Mouse (Mus musculus) liver, postnatal 0 days (tissue): ENCODE measurements around the gene Tmem183a. TPM values are rescaled to one million over a fixed set of nuclear protein-coding genes. Genes with fewer than 3 reads are reported as not detected.
A peak's percentile ranks its signal among the peaks of the same experiment; 100 is the strongest.

Source experiments
- ATAC-seq: fragments of 200-750 bp; cut with Nextera tagmentation; 2 replicates; pipeline ENCODE4 v1.8.0; 2017; ENCODE audit warnings: mild to moderate bottlenecking, moderate library complexity
- DNase-seq: peaks from one replicate; pipeline ENCODE4 v3.0.0-alpha.2; 2016
- H3K27ac ChIP-seq: fragments of 300-500 bp; sonication (generic); 2 replicates; pipeline ENCODE4 v1.5.1; 2014; ENCODE audit warnings: antibody characterized with exemption, moderate library complexity, mild to moderate bottlenecking, low read depth
- H3K27me3 ChIP-seq: fragments of 300-500 bp; sonication (generic); 2 replicates; pipeline ENCODE4 v1.6.1; 2014; ENCODE audit warnings: low read length, control low read depth, mixed read lengths; ENCODE audit not compliant: insufficient read depth
- H3K36me3 ChIP-seq: fragments of 300-500 bp; sonication (generic); replicated peaks from 2 replicates; pipeline ENCODE4 v1.6.1; 2014; ENCODE audit warnings: mild to moderate bottlenecking, control low read depth, low read length, moderate library complexity, mixed read lengths; ENCODE audit not compliant: insufficient read depth
- H3K4me1 ChIP-seq: fragments of 300-500 bp; sonication (generic); 2 replicates; pipeline ENCODE4 v1.6.1; 2014; ENCODE audit warnings: antibody characterized with exemption, mild to moderate bottlenecking, control low read depth; ENCODE audit not compliant: insufficient read depth
- H3K4me2 ChIP-seq: fragments of 300-500 bp; sonication (generic); 2 replicates; pipeline ENCODE4 v1.6.1; 2014; ENCODE audit warnings: low read depth, mild to moderate bottlenecking, low read length, moderate library complexity, mixed read lengths
- H3K4me3 ChIP-seq: fragments of 300-500 bp; sonication (generic); 2 replicates; pipeline ENCODE4 v1.5.1; 2014; ENCODE audit warnings: low read depth, low read length
- H3K9ac ChIP-seq: fragments of 300-500 bp; sonication (generic); replicated peaks from 2 replicates; pipeline ENCODE4 v1.6.1; 2014; ENCODE audit warnings: mild to moderate bottlenecking, moderate library complexity
- H3K9me3 ChIP-seq: fragments of 300-500 bp; sonication (generic); 2 replicates; pipeline ENCODE4 v1.6.1; 2016; ENCODE audit warnings: mild to moderate bottlenecking, control low read depth, low read length, mixed read lengths
- CTCF ChIP-seq: sonication (generic); IDR thresholded peaks from 2 replicates; pipeline ENCODE4 v1.5.1; 2016; ENCODE audit warnings: antibody characterized with exemption, low read depth
- EP300 ChIP-seq: IDR thresholded peaks from 2 replicates; pipeline ENCODE4 v1.6.1; 2016; ENCODE audit warnings: antibody characterized with exemption, low read depth, mild to moderate bottlenecking
- WGBS: fragments of 180-500 bp; shearing (Covaris S2); extraction: QIAGEN DNeasy Blood & Tissue Kit; methylation state at CpG from one replicate; pipeline ENCODE4 v1.1.7; 2014; ENCODE audit not compliant: insufficient replicate concordance; 5-methylcytosine and 5-hydroxymethylcytosine counted together
- polyA plus RNA-seq: library from polyadenylated mRNA; unstranded; fragments of >200 nt; fragmentation: Nextera tagmentation; extraction: Ambion mirVana; gene quantifications from 2 replicates; pipeline ENCODE4 v1.2.1, GENCODE M21; 2015

Tmem183a gene
- polyA plus RNA-seq, 1 experiment from 2014 or later = 46.1 TPM

- ATAC-seq (peak; percentile 33), DNase-seq (no peak)
- 51% methylated on average over 4 of the region's 4 CpGs for WGBS
These were observed 4.3 kb downstream of the Tmem183a start for GRCm38 (mm10) chr1:134357461-134357860.

GRCm38 (mm10) chr1:134353326-134353725 is 8.5 kb downstream of the Tmem183a start:
- no peak for TF ChIP-seq CTCF
- ATAC-seq (no peak), DNase-seq (no peak)
- H3K27me3 ChIP-seq = no peaks in the 10 kb centered on the region
- H3K9me3 ChIP-seq = no peaks in the 10 kb centered on the region
- no peak overlapping the region for H3K4me2 ChIP-seq
- no peak overlapping the region for H3K4me3 ChIP-seq
- H3K36me3 ChIP-seq = peaks cover 84% of the 10 kb centered on the region
- 0 out of 2 replicates have a peak, but pooled peaks cover 2% of the 10 kb centered on the region for H3K4me1 ChIP-seq
- 81% methylated on average over 2 of the region's 2 CpGs for WGBS
- H3K9ac ChIP-seq = no peak overlapping the region
- no peak overlapping the region for H3K27ac ChIP-seq

More at GRCm38 (mm10) chr1:134357461-134357860, 4.3 kb downstream of the Tmem183a start:
- no peaks in the 10 kb centered on the region for H3K27me3 ChIP-seq
- no peak overlapping the region for H3K4me3 ChIP-seq
- peaks cover 13% of the 10 kb centered on the region for H3K4me1 ChIP-seq
- peaks cover 66% of the 10 kb centered on the region for H3K36me3 ChIP-seq
- no peak overlapping the region for H3K4me2 ChIP-seq
- no peak for TF ChIP-seq EP300
- no peak for TF ChIP-seq CTCF
- H3K9ac ChIP-seq = no peak overlapping the region
- H3K27ac ChIP-seq = no peak overlapping the region
- no peaks in the 10 kb centered on the region for H3K9me3 ChIP-seq

GRCm38 (mm10) chr1:134347791-134348190 is 14.0 kb downstream of the Tmem183a start:
- no peak for ATAC-seq
- no peak overlapping the region for H3K9ac ChIP-seq
- DNase-seq = no peak
- H3K4me2 ChIP-seq = no peak overlapping the region
- H3K4me1 ChIP-seq = peaks cover 10% of the 10 kb centered on the region
- WGBS = 87% methylated on average over 9 of the region's 9 CpGs
- no peak overlapping the region for H3K4me3 ChIP-seq
- no peak for TF ChIP-seq CTCF
- TF ChIP-seq EP300 = no peak
- H3K36me3 ChIP-seq = peaks cover 65% of the 10 kb centered on the region
- H3K27me3 ChIP-seq = no peaks in the 10 kb centered on the region
- no peaks in the 10 kb centered on the region for H3K9me3 ChIP-seq
- no peak overlapping the region for H3K27ac ChIP-seq

- no peaks in the 10 kb centered on the region for H3K9me3 ChIP-seq
- H3K4me3 ChIP-seq = no peak overlapping the region
- peaks cover 38% of the 10 kb centered on the region for H3K36me3 ChIP-seq
- no peak overlapping the region for H3K27ac ChIP-seq
- DNase-seq (no peak), ATAC-seq (no peak; the same call in 1 of the 2 replicates)
- H3K27me3 ChIP-seq = no peaks in the 10 kb centered on the region
- H3K4me2 ChIP-seq = peak overlapping the region; percentile 72
- 77% methylated on average over 4 of the region's 4 CpGs for WGBS
- peaks cover 10% of the 10 kb centered on the region for H3K4me1 ChIP-seq
- no peak overlapping the region for H3K9ac ChIP-seq
- TF ChIP-seq CTCF (no peak), EP300 (no peak)
These were observed 16.7 kb downstream of the Tmem183a start for GRCm38 (mm10) chr1:134345075-134345474.

GRCm38 (mm10) chr1:134344005-134344950 is 17.5 kb downstream of the Tmem183a start:
- no peaks in the 10 kb centered on the region for H3K9me3 ChIP-seq
- DNase-seq = peak; percentile 92
- no peaks in the 10 kb centered on the region for H3K27me3 ChIP-seq
- TF ChIP-seq CTCF = no peak
- TF ChIP-seq EP300 = no peak
- 0 out of 2 replicates have a peak overlapping the region, but pooled peaks have one; percentile 29 for H3K4me3 ChIP-seq
- H3K36me3 ChIP-seq = peaks cover 30% of the 10 kb centered on the region
- peaks cover 10% of the 10 kb centered on the region for H3K4me1 ChIP-seq
- H3K9ac ChIP-seq = no peak overlapping the region
- ATAC-seq = peak; percentile 90
- H3K4me2 ChIP-seq = peak overlapping the region; percentile 72
- WGBS = 7% methylated on average over 47 of the region's 54 CpGs
- H3K27ac ChIP-seq = no peak overlapping the region

GRCm38 (mm10) chr1:134343567-134343966 is 18.2 kb downstream of the Tmem183a start:
- no peaks in the 10 kb centered on the region for H3K9me3 ChIP-seq
- no peak overlapping the region for H3K4me2 ChIP-seq
- H3K9ac ChIP-seq = no peak overlapping the region
- no peak for ATAC-seq
- peaks cover 27% of the 10 kb centered on the region for H3K36me3 ChIP-seq
- TF ChIP-seq CTCF = no peak
- TF ChIP-seq EP300 = no peak
- no peak overlapping the region for H3K27ac ChIP-seq
- H3K27me3 ChIP-seq = no peaks in the 10 kb centered on the region
- H3K4me1 ChIP-seq = peaks cover 10% of the 10 kb centered on the region
- H3K4me3 ChIP-seq = no peak overlapping the region
- no peak for DNase-seq
- 18% methylated on average over 2 of the region's 2 CpGs for WGBS
